Mouse (Mus musculus) cerebellum, adult 8-10 months (tissue): ENCODE results near the gene Fkbp1b.
"Not testable (repeated sequence)": the region's sequence is repeated elsewhere in the genome, so short reads cannot be mapped to it uniquely, and the experiment has no call there.

Experiments
- DNase-seq: peaks from one replicate; pipeline ENCODE4 v3.0.0; 2022

Fkbp1b gene

GRCm38 (mm10) chr12:4842890-4843597, 1.7 kb upstream of the Fkbp1b start, which contains the start of gene Wdcp:
Gene Wdcp, plus strand, starts transcription at chr12:4843303.
- DNase-seq: peak; percentile 88

- DNase-seq: peak; percentile 15
These were observed 1.1 kb upstream of the Fkbp1b start for GRCm38 (mm10) chr12:4842456-4842855.

- DNase-seq: peak; percentile 34
These were observed 650 bp downstream of the Fkbp1b start for GRCm38 (mm10) chr12:4840741-4841140.

GRCm38 (mm10) chr12:4840010-4840409, 1.4 kb downstream of the Fkbp1b start:
- DNase-seq: no peak

GRCm38 (mm10) chr12:4836959-4837358, 4.4 kb downstream of the Fkbp1b start:
- DNase-seq: no peak

GRCm38 (mm10) chr12:4827256-4827655, 14.1 kb downstream of the Fkbp1b start:
- no peak for DNase-seq

GRCm38 (mm10) chr12:4817361-4818101, 23.9 kb downstream of the Fkbp1b start, which contains the start of gene Sf3b6:
Gene Sf3b6, plus strand, starts transcription at chr12:4817544.
- DNase-seq: peak; percentile 99

GRCm38 (mm10) chr12:4816680-4817360, 24.6 kb downstream of the Fkbp1b start:
- no peak for DNase-seq

- no peak for DNase-seq
These were observed 27.8 kb downstream of the Fkbp1b start for GRCm38 (mm10) chr12:4813636-4814035.

GRCm38 (mm10) chr12:4811705-4812104, 29.7 kb downstream of the Fkbp1b start:
- DNase-seq: no peak

GRCm38 (mm10) chr12:4811036-4811435, 30.4 kb downstream of the Fkbp1b start:
- DNase-seq: no peak

- DNase-seq: not testable (repeated sequence)
These were observed 43.9 kb downstream of the Fkbp1b start for GRCm38 (mm10) chr12:4797471-4797870.

- no peak for DNase-seq
These were observed 47.7 kb downstream of the Fkbp1b start for GRCm38 (mm10) chr12:4793718-4794117.

- not testable (repeated sequence) for DNase-seq
These were observed 53.3 kb downstream of the Fkbp1b start for GRCm38 (mm10) chr12:4788128-4788527.

- no peak for DNase-seq
These were observed 56.9 kb downstream of the Fkbp1b start for GRCm38 (mm10) chr12:4784466-4784865.

GRCm38 (mm10) chr12:4783598-4783997, 57.8 kb downstream of the Fkbp1b start:
- no peak for DNase-seq
